Mouse (Mus musculus) testis, adult 2 months (tissue): Measurements from ENCODE around the gene Umod.

Experiments used
- CTCF ChIP-seq: fragments of 200-500 bp; IDR thresholded peaks from 2 replicates; pipeline ENCODE4 v1.5.1; 2012; ENCODE audit warnings: low read depth, mild to moderate bottlenecking, inconsistent platforms, low read length, moderate library complexity; ENCODE audit not compliant: control insufficient read depth, insufficient read depth, insufficient replicate concordance
- POLR2A ChIP-seq: fragments of 200-500 bp; IDR thresholded peaks from 2 replicates; pipeline ENCODE4 v1.6.1; 2012; ENCODE audit warnings: low read depth, mild to moderate bottlenecking, inconsistent platforms, low read length, moderate library complexity; ENCODE audit not compliant: control insufficient read depth

- no peak for TF ChIP-seq CTCF
- no peak for TF ChIP-seq POLR2A
These were observed 60.6 kb downstream of the Umod start for GRCm38 (mm10) chr7:119418523-119418922.
